Mouse (Mus musculus) spleen, postnatal 14 days (tissue): ENCODE measurements around the gene Tra2b.
"Not testable (repeated sequence)": the region's sequence is repeated elsewhere in the genome, so short reads cannot be mapped to it uniquely, and the experiment has no call there.

Experiments used
- DNase-seq, 2 experiments: peaks; one replicate each; pipeline ENCODE4 v3.0.0; 2021 to 2022; ENCODE audit warnings: low spot score in 2 of 2

The Tra2b gene

DNA sequence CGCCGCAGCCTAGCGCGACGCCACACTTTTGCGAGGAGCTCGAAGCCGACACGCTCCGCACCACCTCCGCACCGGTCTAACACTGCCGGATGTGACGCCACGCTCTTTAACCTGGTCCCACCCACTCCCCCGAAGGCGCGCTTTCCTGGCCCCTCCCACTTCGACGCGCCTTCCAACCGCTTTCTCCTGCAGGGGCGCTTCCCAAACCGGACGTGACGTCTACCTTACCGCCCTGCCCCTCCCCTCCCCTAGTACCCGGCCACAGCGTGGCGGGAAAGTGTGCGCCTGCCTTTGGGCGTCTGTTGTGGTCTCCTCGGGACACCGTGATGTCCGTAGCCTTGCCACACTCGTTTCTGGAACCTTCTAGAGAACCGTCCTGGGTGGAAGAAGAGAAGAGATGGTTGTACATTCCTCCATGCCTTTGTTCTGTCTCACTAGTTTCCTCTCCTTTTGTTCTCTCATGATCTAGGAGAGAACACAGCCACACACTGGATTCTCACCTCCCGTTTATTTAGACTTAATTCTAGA is at the start of gene Tra2b:
Gene Tra2b (minus strand): TSS at position 157 of the 528 bp plus-strand sequence.
- DNase-seq, result peak; percentile 92 to 95

DNA sequence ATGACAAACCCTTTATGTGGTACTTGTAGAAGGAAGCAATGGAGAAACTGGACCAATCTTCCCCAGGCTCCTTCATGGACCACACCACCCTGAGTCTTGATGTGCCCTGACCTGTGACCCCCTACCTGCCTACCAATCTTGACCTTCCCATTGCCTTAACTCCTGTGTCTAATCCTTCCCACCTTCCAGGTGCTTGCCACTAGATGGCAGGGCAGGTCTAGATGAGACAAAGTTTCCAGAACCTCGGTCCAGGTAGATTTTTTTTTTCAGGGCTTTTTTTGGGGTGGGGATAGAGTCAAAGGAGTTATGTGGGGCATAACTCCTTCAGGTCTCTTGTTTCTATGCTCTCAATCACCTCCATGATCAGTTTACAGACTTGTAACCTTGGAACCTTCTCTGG is 44.8 kb upstream of the Tra2b start:
- peak in 1 of 2 experiments; percentile 23 for DNase-seq

DNA sequence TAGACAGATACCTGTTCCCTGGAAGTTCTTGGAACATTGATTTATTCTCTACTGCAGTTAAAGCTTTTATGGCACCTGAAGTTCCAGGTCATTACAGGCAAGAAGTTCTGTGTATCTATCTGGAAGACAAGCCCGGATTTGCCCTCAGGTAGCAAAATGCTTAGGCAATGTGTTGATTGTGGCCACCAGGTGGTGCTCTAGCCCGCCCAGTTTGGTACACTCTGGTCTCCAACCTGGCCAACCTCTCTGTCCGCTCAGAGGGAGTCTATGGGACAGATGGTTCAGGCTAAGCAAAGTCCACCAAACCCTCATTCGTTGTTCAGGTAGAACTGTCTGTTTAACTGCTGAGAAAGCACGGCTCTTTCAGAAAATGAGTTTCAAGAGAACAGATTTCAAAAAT is 36.8 kb upstream of the Tra2b start:
- peak; percentile 32 to 61 for DNase-seq

DNA sequence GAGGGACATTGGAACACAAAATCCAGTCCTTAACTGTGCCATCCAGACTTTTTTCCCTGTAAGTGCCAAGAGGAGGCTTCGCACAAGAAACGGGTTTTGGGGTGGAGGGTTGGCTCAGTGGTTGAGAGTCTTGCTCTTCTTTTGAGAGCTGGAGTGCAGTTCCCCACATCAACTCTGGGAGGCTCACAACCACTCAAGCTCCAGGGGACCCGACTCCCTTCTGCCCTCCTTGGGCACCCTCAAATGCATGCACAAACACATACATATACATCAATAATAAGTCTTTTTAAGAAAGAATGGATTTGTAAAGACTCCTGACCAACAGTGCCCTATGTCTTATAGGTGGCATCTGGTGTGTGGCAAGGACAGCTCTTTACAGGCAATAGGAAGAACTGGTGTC is 35.6 kb upstream of the Tra2b start:
- no peak for DNase-seq

DNA sequence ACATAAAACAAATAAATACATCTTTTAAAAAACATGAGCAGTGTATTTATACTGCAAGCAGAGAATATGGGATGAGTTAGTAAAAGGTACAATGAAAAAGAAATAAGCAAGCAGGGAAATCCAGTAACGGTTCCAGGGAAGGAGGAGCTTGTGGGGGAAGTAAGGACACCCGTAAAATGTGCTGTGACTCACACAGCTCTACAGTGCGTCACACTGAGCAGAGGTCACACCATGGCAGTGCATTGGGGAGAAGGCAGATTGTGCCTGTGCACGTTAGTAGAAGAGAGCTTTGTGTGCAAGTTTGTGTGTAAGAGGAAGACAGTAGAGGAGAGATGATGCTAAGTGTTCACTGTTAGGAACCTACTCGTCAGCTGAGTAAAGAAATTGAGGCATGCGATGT is 31.1 kb upstream of the Tra2b start:
- no peak for DNase-seq

DNA sequence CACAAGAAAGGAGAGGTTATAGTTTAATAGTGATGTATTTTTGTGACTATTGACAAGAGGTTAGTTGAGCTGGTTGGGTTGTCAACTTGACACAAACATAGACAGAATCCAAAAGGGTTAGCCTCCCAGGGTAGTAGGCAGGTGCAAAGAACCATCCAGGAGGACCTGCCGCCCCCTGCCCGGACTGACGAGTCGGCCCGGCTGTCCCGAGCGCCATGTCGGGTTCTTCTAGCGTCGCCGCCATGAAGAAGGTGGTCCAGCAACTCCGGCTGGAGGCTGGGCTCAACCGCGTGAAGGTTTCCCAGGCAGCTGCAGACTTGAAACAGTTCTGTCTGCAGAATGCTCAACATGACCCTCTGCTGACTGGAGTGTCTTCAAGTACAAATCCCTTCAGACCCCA is 29.0 kb upstream of the Tra2b start:
- not testable (repeated sequence) for DNase-seq

DNA sequence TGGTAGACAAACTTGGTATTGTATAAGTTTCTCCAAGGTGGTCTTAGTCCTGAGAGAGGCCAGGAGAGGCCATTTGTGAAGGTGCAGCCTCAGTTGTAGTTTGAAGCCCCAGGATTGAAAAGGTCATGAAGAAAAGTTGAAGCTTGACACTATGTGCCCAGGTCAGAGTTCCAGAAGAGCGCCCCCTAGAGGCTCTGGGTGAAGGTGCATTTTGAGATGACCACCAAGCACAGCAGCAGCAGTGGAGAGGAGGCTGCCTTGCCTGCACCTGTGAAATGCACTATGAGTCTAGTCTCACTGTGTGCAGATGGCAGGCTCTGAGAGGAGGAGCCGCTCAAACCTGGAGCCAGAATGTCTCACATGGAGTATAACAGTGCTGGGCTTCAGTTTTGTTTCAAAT is 27.8 kb upstream of the Tra2b start:
- DNase-seq, result no peak

DNA sequence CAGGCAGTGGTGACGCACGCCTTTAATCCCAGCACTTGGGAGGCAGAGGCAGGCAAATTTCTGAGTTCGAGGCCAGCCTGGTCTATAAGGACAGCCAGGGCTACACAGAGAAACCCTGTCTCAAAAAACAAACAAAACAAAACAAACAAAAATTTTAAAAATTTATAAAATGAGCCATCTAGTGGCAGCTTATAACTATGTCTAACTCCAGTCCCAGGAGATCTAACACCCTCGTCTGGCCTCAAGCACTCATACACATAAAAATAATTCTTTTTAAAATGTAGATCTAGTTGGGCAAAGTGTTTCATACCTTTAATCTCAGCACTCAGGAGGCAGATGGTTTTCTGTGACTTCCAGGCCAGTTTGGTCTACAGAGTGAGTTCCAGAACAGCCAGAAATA is 26.6 kb upstream of the Tra2b start:
- no peak for DNase-seq

DNA sequence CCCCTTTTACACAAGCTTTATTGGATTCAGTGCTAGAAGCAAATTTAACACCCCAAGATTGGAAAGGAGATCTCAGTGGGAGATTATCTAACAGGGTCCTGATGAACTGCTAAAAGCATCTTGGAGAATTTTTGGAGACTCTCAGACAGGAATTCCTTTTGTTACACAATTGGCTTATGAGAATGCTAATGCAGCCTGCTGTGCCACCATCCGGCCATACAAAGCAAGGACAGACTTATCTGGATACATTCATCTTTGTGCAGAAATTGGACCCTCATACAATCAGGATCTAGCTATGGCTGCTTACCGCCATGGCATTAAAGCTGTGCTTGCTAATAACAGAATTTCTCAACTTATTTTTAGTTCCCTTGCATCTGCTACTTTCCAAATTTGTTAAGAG is 23.8 kb upstream of the Tra2b start:
- no peak for DNase-seq

DNA sequence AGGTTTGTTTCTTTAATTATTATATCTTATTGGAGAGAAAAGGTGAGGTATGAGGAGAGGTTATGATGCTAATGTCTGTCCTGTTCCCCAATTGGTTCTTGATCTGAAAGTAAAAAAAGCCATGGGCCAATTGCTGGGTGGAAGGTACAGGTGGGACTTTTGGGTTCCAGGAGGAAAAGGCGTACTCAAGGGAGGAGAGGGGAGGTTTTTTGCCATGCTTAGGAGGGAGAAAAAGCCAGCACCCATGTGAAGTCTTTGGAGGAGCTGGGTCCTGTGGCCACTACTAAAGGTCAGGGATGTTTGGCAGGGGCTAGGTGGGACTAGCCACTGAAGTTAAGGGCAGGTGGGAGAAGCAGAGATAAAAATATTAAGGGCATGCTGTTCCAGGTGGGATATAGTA is 21.2 kb upstream of the Tra2b start:
- no peak for DNase-seq

DNA sequence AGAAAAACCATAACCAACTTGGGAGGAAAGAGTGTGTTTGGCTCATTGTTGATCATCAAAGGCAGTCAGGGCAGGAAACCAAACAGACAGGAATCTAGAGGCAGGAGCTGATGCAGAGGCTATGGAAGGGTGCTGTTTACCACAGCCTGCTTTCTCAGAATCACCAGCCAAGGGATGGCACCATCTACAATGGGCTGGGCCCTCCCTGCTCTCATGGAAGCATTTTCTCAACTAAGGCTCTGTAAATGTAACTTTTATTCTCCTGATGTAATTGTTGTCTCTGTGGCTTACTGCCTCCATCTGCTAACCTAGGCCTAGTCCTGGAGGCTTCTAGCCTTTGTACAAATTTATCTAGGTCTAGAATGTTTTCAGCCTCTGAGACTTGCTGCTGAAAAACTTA is 10.7 kb upstream of the Tra2b start:
- DNase-seq, result no peak

DNA sequence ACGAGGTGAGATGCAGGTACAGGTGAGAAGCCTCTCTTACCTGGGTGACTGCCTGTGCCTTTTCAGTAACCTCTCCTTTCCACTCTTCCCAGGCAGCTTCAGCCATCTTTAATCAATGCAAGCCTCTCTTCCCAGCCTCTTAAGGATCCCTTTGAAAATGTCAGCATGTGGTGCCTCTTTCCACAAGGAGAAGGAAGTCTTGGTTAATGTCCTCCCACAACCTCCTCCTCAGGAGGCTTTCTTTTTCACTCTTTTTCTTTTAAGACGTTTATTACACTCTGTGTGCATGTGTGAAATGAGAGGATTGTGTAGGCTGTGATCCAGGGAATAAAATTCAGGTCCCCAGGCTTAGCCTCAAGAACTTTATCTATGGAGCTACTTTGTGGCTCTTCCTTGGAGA is 9.3 kb upstream of the Tra2b start:
- DNase-seq, result no peak

DNA sequence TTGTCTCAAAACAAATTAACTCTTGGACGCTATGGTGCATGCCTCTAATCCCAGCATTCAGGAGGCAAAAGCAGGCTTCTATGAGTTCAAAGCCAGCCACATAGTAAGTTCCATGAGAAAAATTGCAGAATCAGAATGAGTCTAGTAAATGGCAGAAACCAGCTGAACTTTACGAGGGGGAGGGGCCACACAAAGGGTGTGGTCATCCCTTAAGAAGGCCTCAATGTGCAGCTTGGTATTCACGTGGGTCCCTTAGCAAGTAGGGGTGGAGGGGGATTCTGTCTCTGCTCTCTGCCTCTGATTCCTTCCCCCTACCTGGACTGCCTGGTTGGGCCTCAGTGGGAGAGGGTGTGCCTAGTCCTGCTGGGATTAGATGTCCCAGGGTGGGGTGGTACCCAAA is 4.7 kb upstream of the Tra2b start:
- no peak for DNase-seq

DNA sequence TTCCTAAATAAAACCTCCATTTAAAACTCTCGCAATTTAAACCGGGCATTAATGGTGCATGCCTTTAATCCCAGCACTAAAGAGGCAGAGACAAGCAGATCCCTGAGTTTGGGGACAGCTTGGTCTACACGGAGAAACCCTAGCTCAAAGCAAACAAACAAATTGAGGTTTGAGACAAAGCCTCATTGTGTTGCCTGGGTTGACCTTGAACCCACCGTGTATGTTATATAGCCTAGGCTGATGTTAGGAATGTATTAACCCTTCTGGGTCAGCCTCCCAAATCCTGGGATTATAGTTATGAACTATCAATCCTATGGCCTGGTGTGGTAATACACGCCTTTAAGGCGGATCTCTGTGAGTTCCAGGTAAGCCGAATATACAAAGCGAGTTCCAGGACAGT is 579 bp upstream of the Tra2b start:
- DNase-seq, result no peak

DNA sequence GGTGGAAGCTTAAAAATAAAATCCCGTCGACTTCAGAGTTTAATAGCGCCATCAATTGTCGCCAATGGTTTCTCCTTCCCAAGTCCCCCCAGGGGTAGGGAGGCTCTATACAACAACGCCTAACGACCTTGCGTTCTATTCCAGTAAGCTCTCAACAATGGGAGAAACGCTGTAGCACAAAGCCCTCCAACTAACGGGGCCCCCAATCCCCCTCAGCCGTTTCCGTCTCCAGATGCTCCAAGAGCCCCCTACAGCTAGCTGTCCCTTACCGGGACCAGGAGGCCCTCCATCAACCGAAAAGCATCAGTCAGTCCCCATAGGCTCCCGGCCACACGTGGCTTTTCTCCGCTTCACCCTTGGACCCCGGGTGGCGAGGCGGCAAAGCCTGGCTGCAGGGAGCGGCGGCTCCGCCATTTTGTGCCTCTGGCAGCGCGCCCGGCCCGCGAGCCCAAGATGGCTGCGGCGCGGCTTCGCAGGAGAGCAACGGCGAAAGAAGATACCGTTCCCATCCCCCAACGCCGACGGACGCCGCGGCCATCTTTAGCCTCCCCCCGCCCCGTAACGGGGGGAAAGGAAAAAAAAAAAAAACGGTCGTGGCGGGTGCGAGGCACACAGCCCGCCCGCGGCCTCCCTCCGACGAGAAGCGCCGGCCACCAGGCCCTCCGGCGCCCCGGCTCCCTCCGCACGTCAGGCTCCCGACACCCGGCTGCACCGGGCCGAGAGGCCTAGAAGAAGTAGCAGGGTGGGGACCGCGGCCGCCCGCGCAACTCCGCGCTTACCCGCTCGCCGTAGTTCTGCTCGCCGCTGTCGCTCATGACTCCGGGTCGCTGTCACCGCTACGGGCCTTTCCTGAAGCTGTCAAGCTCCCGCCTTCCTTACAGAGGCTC is 600 bp downstream of the Tra2b start:
- peak; percentile 66 to 83 for DNase-seq

DNA sequence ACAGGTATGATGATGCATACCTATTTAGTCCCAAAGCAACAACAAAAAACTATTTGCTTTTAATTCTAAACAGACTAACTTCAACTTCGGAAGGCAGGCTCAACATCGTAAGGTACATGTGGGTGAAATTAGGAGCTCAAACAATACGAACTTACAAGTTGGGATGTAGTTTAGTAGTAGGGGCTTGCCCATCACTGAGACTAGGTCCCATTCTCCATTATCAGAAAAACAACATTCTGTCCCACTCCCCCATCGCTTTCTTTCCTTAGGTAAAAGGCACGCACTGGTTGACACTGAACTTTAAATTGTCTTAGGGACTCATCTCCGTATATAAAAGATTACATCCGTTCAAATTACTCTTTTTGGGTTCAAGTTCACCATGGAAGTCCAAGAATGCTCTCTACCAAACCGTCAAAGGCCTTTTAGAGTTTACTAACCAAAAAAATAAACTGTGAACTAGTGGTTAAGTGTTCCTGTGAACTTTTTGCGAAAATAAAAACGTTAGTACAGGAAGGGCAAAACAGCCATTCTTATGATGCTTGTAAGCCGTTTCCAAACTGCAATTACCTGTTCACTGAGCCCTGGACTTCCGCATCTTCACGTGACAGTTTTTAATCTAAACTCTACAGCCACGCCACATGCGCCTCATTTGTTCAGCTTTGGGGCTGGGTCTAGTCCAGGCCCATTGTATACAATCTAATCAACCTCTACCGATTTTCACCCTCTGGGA is 1.4 kb downstream of the Tra2b start:
- DNase-seq, result peak; percentile 13 to 24

DNA sequence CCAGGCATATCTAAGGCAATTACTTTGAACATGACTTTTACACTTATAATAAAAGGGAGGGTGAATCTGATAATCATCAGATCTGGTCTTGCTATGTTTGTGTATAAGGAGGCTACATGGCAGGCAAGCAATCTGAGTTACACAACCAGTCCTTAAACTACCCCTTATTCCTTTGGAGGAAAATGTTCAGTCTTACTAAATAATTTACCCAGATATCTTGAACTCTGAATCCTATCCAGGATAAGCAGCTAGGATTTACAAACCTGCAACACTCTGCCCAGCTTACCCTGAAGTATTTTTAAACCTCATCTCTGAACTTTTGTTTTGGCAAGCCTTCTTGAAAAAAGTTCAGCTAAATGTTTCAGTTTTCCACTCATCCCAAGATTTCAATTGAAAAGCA is 2.7 kb downstream of the Tra2b start:
- DNase-seq, result no peak

DNA sequence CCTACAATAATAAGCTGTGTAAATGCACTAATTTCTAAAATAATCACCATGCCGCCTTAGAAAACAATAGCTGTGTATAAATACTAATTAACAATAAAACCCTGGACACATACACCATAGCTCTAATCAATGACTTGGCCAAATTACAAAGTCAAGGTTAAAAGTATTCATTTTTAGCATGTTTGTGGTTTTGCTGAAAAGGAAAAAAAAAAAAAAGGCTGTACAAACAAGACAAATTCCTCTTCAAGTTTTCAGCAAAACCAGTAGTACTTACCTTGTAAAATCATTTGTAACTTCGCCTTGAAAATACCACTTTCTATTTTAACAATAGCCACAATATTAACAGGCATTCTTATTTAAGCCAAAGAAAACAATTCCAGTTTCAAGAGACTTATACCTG is 4.2 kb downstream of the Tra2b start:
- DNase-seq, result no peak

DNA sequence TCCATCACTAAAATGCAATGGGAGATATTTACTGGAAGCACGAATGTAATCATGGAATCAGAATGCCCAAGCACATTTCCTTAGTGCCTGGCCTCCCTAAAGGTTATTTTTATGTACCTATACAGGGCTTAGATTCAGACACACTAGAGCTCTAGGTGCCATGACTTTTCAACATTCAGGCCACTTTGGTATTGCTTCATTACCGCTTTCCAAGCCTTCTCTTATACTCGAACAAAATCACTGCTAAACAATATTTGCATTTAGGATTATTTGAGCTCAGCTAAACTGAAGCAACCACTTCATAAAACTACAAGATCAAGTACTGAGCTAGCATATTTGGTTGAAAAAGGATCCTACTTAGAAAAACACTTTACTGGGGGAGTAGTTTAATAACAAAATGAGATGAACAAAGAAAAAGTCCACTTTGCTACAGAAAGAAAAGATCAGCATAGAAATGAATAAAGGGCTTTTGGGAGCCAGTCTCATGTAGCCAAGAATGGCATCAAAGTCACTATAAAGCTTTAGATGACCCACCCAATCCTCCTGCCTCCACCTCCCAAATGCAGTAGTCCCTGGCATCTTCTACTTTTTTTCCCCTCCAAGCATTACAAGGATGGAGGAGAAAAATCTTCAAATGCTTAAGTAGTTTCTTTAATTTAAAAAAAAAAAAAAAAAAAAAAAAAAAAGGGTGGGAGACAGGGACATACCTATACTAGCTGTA is 5.2 kb downstream of the Tra2b start:
- no peak for DNase-seq

DNA sequence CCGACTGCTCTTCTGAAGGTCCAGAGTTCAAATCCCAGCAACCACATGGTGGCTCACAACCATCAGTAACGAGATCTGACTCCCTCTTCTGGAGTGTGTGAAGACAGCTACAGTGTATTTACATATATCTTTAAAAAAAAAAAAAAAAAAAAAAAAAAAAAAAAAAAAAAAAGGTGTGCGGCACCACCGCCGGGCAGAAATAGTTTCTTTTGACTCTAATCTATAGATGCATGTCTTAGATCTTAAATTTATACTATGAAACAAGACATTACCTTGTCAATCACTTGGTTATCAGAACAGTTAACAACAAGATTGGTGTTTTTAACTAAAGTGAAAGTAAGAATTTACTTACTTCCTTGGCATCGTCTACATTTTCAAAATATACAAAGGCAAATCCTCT is 13.6 kb downstream of the Tra2b start:
- DNase-seq, result not testable (repeated sequence)

DNA sequence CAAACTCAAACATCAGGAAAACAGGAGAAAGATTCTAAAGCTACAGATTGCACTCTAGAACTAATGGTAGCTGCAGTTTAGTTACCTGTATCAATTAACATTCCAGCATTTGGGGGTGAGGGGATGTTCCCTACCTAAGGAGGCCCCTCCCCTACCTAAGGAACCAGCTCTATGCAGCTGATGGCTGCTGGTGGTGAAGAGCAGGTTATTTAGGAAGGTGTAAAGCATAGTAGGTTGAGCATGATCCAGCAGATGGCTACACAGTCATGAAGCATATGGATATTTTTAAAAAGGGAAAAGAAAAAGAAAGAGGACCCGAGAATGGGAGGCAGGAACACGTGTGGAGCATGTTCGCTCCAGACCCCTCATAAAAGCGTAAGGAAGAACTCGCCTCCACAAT is 15.5 kb downstream of the Tra2b start:
- DNase-seq, result no peak

DNA sequence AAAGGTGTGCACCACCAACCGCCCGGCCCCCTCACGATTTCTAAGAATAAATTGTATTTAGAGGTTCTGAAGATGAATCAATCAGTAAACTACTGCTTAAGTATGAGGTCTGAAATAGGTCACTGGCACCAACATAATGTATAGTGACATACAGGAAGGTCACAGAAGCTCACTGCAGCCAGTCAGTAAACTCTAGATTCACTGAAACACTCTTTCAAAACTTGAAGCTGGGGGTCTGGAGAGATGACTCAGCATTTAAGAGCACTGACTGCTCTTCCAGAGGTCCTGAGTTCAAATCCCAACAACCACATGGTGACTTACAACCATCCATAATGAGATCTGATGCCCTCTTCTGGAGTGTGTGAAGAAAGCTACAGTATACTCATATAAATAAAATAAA is 16.1 kb downstream of the Tra2b start:
- no peak for DNase-seq
